Mouse (Mus musculus): ENCODE results near the gene Lman2. TPM values are rescaled to one million over a fixed set of nuclear protein-coding genes. Genes with fewer than 3 reads are reported as not detected.
A peak's percentile ranks its signal among the peaks of the same experiment; 100 is the strongest.

Lman2 gene
- polyA plus RNA-seq, 1 experiment from 2014 or later = 85.4 TPM

DNA sequence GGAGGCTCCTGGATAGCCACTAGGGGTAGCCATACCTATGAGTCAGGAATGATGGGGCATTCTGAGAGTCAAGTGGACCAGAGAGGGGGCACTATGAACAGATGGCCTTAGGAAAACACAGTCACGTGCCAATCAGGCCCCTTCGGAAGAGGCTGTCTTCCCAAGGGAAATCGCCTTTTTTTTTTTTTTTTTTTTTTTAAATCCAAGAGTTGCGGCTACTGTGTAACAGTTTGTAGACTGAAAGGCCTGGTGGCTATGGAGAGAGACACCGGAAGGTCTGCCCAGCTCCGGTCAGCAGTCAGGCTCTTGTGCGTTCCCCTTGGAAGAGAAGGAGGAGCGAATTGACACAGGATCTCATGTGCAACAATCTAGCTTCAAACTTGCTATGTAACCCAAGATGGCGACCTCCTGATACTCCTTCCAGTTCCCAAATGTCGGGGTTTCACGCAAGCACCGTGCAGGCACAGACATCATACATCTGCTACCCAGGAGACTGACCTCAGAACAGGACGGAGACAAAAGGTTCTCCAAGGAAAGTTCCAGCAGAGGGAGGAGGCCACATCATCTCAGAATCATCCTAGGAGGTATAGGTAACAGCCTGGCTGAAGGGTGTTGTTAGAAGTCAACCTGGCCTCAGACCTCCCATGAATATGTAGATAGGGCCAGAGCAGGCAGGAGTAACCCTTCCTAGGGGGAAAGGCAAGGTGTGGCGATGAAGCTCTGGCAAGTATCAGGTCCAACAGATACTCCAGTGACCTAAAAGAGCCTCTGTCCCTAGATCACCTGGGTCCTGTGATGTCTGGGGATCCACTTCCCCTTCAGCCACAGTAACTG, 31.8 kb downstream of the Lman2 start:
- Histone ChIP-seq H3K27me3 (replicated peaks) (0 out of 2 replicates have a peak, but pooled peaks cover 19% of the 10 kb centered on the region), H3K27ac (peak overlapping the region; percentile 92), H3K4me3 (peak overlapping the region; percentile 77), H3K9ac (peak overlapping the region; percentile 84), H3K9me3 (replicated peaks) (no peaks in the 10 kb centered on the region), H3K4me2 (peak overlapping the region; percentile 78), H3K4me1 (peaks cover 52% of the 10 kb centered on the region), H3K36me3 (peaks cover 24% of the 10 kb centered on the region)
- WGBS (ENCODE audit: insufficient replicate concordance) = 47% methylated on average over 14 of the region's 14 CpGs
- no peak for ATAC-seq

DNA sequence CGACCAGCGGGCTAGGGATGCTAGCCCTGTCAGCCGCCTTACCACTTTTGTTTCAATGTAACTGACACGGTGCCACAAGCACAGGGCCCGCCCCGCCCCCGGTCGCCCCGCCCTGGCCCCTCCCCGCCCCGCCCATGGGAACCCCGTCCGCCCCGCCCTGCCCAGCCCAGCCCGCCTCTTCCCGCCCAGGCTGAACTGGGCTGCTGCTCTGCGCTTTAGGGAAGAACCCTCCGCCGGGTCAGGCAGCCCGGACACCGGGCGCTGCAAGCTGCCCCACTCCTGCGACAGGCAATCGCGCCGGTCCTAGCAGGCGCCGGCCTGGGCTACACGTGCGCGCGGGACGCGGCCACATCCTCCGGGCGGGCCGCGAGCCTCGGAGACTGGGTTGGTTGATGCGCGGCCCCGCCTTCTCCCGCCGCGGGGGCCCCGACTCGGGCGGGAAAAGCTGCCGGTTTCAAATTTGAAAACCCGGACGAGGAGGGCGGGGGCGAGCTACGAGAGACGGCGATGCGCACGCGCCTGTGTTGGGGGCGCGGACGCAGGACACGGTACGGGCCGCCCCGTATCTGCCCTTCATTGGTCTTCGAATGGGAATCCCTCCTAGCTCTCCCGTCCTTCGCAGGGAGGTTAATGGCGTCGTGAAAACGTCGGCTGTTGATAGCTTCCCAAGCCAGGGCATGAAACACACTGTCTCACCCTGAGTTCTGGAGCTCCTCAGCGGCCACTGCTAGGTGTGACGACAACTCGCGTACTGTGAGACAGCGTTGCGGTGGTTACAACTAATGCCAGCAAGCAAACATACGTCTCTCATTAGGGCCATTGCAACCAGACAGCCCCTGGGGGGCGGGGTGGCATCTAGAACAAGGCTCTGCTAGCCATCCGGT, 32.7 kb downstream of the Lman2 start, which contains the start of gene Mxd3:
Gene Mxd3 (minus strand): TSS at position 141 of the 884 bp plus-strand sequence.
- Histone ChIP-seq H3K27ac (peak within 1 kb of the TSS; percentile 92), H3K4me1 (peaks cover 57% of the 10 kb centered on the region), H3K36me3 (peaks cover 33% of the 10 kb centered on the region), H3K4me3 (peak within 1 kb of the TSS; percentile 77), H3K9ac (peak within 1 kb of the TSS; percentile 84), H3K4me2 (peak within 1 kb of the TSS; percentile 78), H3K9me3 (replicated peaks) (no peaks in the 10 kb centered on the region), H3K27me3 (replicated peaks) (0 out of 2 replicates have a peak, but pooled peaks cover 15% of the 10 kb centered on the region)
- ATAC-seq = peak; percentile 85
- under 1% methylated on average over 70 of the region's 82 CpGs for WGBS (ENCODE audit: insufficient replicate concordance)

DNA sequence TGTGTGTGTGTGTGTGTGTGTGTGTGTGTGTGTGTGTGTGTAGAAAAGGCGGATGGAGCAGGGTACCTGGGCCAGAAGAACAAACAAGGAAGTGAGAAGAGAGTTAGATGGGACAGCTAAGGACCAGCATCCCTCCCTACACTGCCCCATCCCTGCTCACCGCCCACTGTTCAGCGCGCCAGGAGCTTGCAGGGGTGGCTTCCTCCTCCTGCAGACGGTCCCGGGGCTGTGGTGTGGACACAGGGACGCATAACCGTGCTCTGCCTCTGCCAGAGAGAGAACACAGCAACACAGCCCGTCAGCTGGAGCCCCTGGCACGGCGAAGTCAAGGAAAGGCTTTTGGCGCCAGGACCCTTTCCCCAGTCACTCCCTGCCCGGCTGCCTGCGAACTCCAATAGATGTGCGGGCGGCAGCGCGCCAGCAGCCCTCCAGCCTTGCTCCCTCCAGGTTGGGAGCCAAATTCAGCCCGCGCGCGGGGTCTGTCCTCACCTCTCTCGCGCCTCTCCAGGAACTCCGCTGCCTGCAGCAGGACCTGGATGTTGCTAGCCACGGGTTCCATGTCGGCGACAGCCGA, 33.4 kb downstream of the Lman2 start:
- WGBS (ENCODE audit: insufficient replicate concordance) = under 1% methylated on average over 29 of the region's 29 CpGs
- Histone ChIP-seq H3K4me2 (peak overlapping the region; percentile 78), H3K4me1 (peaks cover 60% of the 10 kb centered on the region), H3K36me3 (peaks cover 40% of the 10 kb centered on the region), H3K9ac (peak overlapping the region; percentile 84), H3K4me3 (peak overlapping the region; percentile 77), H3K27me3 (replicated peaks) (0 out of 2 replicates have a peak, but pooled peaks cover 13% of the 10 kb centered on the region), H3K9me3 (replicated peaks) (no peaks in the 10 kb centered on the region), H3K27ac (peak overlapping the region; percentile 92)
- peak; percentile 35 for ATAC-seq

DNA sequence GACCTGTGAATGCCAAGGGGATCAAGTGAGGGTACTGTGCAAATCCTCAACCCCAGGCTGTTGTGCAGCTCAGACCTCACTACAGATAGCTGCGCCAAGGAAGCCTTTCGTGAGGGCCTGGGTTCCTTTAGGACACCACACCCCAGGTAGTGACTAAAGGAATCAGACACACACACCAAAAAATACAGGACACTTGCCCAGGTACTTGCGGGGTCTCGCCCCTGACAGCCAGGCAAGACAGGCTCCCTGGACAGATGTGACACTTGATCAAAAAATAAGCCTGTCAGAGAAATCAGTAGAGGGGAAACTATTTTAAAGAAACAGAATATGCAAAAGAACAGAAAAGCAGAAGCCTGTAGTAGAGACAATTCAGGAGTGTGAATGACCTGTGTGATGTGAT, 33.9 kb downstream of the Lman2 start:
- peaks cover 66% of the 10 kb centered on the region for H3K4me1 ChIP-seq
- 83% methylated on average over 4 of the region's 4 CpGs for WGBS (ENCODE audit: insufficient replicate concordance)
- H3K27ac ChIP-seq = peak overlapping the region; percentile 92
- 0 out of 2 replicates have a peak, but pooled peaks cover 11% of the 10 kb centered on the region for H3K27me3 ChIP-seq (replicated peaks)
- H3K9me3 ChIP-seq (replicated peaks) = no peaks in the 10 kb centered on the region
- H3K36me3 ChIP-seq = peaks cover 46% of the 10 kb centered on the region
- ATAC-seq = no peak
- peak overlapping the region; percentile 84 for H3K9ac ChIP-seq
- H3K4me2 ChIP-seq = peak overlapping the region; percentile 78
- peak overlapping the region; percentile 77 for H3K4me3 ChIP-seq

DNA sequence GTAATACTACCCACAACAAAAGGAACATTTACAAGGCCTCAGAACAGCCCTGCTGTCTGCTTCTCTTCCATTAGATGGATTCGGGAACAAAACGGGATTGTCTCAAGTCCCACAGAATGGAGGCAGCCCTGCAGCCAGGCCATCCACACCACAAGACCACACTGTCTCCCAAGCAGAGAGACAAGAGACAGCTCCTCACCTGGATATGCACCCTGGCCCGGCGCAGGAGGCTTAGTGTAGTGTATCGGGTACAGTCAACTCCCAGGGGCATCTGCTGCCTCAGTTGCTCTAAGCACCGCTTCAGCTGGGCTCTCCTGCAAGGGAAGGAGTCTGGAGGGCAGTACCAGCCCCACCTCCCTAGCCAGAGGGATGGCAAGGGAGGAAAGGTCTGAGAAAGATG, 34.4 kb downstream of the Lman2 start:
- no peak for ATAC-seq
- Histone ChIP-seq H3K27ac (no peak overlapping the region; the same call in 1 of the 2 replicates), H3K4me3 (peak overlapping the region; percentile 77), H3K9ac (peak overlapping the region; percentile 84), H3K27me3 (replicated peaks) (0 out of 2 replicates have a peak, but pooled peaks cover 7% of the 10 kb centered on the region), H3K9me3 (replicated peaks) (no peaks in the 10 kb centered on the region), H3K36me3 (peaks cover 50% of the 10 kb centered on the region), H3K4me2 (peak overlapping the region; percentile 78), H3K4me1 (peaks cover 70% of the 10 kb centered on the region)
- WGBS (ENCODE audit: insufficient replicate concordance) = 74% methylated on average over 6 of the region's 6 CpGs

DNA sequence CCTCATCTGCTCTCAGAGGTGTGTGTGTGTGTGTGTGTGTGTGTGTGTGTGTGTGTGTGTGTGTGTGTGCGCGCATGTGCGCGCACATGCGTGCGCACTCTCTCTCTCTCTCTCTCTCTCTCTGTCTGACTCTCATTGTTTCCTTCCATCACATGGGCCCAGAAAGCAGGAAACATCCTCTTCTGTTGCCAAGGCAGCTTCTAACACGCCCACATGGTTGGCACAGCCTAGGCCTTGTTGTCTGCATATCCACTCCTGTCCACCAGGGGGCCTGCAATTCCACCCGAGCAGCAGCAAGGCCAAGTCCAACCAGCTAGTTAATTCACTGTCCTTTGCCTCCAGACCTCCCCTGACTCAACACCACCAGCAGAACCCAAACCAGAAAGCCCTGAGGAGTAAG, 35.0 kb downstream of the Lman2 start:
- Histone ChIP-seq H3K4me2 (peak overlapping the region; percentile 78), H3K4me3 (peak overlapping the region; percentile 77), H3K4me1 (peaks cover 76% of the 10 kb centered on the region), H3K36me3 (peaks cover 55% of the 10 kb centered on the region), H3K9ac (peak overlapping the region; percentile 84), H3K9me3 (replicated peaks) (no peaks in the 10 kb centered on the region), H3K27ac (peak overlapping the region; percentile 37; the same call in 1 of the 2 replicates), H3K27me3 (replicated peaks) (0 out of 2 replicates have a peak, but pooled peaks cover 7% of the 10 kb centered on the region)
- WGBS (ENCODE audit: insufficient replicate concordance) = 51% methylated on average over 8 of the region's 8 CpGs
- peak; percentile 11; the same call in 1 of the 2 replicates for ATAC-seq

DNA sequence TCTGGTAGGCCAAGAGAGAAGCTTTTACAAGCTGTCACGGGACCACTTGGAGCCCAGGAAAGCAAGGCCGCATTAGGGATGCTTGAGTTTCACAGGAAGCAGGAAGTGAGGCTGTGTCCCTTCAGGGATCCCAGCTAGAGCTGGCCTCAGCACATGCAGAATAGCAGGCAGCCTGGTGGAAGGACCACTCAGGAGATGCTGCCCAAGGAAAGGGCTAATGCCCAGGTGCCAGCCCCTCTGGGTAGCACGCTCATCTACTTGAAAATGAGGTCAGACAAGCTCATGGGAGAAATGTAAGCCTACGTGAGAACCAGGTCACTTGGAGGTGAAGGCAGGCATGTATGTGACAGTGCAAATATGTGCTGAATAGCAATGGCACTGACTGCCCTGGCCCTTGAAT, 35.4 kb downstream of the Lman2 start:
- 50% methylated on average over 4 of the region's 4 CpGs for WGBS (ENCODE audit: insufficient replicate concordance)
- Histone ChIP-seq H3K36me3 (peaks cover 55% of the 10 kb centered on the region), H3K27me3 (replicated peaks) (0 out of 2 replicates have a peak, but pooled peaks cover 6% of the 10 kb centered on the region), H3K4me3 (peak overlapping the region; percentile 77), H3K4me2 (peak overlapping the region; percentile 78), H3K4me1 (peaks cover 77% of the 10 kb centered on the region), H3K27ac (peak overlapping the region; percentile 37; the same call in 1 of the 2 replicates), H3K9ac (peak overlapping the region; percentile 48), H3K9me3 (replicated peaks) (no peaks in the 10 kb centered on the region)
- no peak for ATAC-seq

DNA sequence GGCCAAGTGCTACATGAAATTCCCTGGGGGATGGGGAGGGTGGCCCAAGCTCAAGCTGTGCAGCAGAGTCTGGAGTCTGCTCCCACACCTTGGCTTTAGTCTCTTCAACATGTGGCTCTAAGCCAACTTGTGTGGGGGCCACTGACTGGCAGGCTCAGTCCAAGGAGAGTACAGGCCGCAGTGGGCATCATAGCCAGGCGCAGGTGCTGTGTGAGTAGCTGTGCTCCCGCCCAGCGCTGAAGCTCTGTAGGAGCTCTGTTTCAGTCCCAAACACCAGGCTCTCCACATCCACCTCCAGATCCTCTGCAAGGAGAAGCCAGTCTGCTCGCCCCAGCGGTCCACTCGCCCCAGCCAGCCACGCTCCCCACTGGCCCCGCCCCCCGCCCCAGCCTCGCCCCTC, 37.0 kb downstream of the Lman2 start:
- 0 out of 2 replicates have a peak overlapping the region, but pooled peaks have one; percentile 1 for H3K4me3 ChIP-seq
- H3K27ac ChIP-seq = no peak overlapping the region
- peaks cover 56% of the 10 kb centered on the region for H3K36me3 ChIP-seq
- no peaks in the 10 kb centered on the region for H3K27me3 ChIP-seq (replicated peaks)
- H3K9ac ChIP-seq = no peak overlapping the region
- peaks cover 71% of the 10 kb centered on the region for H3K4me1 ChIP-seq
- ATAC-seq = no peak
- H3K4me2 ChIP-seq = no peak overlapping the region
- 79% methylated on average over 11 of the region's 11 CpGs for WGBS (ENCODE audit: insufficient replicate concordance)
- H3K9me3 ChIP-seq (replicated peaks) = no peaks in the 10 kb centered on the region

DNA sequence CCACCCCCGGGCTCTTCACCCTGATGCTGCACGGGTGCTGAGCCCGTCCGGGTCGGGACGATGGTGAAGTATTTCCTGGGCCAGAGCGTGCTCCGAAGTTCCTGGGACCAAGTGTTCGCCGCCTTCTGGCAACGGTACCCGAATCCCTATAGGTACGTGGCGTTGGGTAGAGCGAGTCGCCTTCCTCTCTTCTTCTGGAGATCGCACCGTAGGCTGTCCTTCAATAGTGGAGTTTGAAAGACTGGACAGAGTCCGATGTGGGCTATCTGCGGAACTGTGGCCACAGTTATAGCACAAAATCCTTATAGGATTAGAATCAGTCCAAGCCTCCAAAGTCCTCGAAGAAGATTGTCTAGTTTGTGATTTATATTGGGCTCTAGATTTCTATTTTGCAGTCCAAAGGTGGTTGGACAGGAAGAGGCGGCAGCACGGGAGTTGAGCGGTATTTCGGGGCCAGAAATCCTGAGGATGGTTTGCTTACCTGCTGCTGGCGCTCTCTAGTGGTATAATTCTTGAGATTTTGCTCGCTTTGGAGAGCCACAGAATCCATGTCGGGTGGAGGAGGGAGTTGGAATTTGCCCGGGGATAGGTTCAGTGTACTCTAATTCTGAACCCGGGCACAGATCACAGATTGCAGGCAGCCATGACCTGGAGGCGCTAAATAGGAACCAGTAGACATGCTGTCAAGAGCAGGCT, 40.3 kb downstream of the Lman2 start:
- no peaks in the 10 kb centered on the region for H3K9me3 ChIP-seq (replicated peaks)

DNA sequence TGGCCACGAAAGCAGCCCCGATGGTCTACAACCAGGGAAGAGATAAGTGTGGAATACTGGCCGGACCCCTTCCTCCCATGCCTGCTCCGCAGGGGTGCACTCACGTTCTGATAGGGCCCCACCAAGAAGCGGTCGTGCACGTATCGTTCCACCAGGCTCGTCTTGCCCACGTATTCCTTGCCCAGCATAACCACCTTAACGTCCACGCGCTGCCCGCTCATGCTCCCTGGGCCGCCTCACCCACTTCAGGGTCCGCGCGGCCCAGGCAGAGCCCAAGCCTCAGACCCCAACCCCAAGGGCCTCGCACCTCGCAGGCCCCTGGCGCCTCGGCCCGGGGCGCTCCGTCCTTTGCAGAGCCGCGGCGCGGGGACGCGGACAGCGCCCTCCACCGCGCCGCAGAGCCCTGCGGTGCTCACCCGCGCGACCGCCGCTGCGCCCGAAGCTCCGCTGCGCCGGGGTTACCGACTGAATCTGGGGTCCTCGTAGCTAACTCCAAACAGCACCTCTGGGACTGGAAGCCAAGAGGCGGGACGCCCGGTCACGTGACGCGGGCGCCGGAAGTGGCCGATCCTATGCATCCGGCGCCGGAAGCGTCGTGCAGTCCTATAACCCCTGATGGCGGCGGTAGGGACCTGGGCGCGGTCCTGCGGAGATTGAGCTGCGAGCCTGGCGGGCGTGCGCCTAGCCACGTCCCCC, 41.0 kb downstream of the Lman2 start, which contains the start of gene Rab24:
Gene Rab24 (minus strand): TSS at position 513 of the 696 bp plus-strand sequence.
- under 1% methylated on average over 73 of the region's 73 CpGs for WGBS (ENCODE audit: insufficient replicate concordance)
- no peaks in the 10 kb centered on the region for H3K9me3 ChIP-seq (replicated peaks)
- H3K4me2 ChIP-seq = peak within 1 kb of the TSS; percentile 95
- H3K9ac ChIP-seq = peak within 1 kb of the TSS; percentile 94
- peaks cover 79% of the 10 kb centered on the region for H3K36me3 ChIP-seq
- H3K27ac ChIP-seq = peak within 1 kb of the TSS; percentile 86
- no peaks in the 10 kb centered on the region for H3K27me3 ChIP-seq (replicated peaks)
- peaks cover 50% of the 10 kb centered on the region for H3K4me1 ChIP-seq
- ATAC-seq = peak; percentile 92
- peak within 1 kb of the TSS; percentile 83 for H3K4me3 ChIP-seq

More for the DNA sequence above, 40.3 kb downstream of the Lman2 start:
- H3K9ac ChIP-seq = peak overlapping the region; percentile 94
- H3K4me2 ChIP-seq = peak overlapping the region; percentile 95
- WGBS (ENCODE audit: insufficient replicate concordance) = 1% methylated on average over 31 of the region's 31 CpGs
- H3K4me1 ChIP-seq = peaks cover 55% of the 10 kb centered on the region
- no peak for ATAC-seq
- no peaks in the 10 kb centered on the region for H3K27me3 ChIP-seq (replicated peaks)
- peak overlapping the region; percentile 83 for H3K4me3 ChIP-seq
- peak overlapping the region; percentile 86 for H3K27ac ChIP-seq
- peaks cover 79% of the 10 kb centered on the region for H3K36me3 ChIP-seq

All from liver, embryonic 12.5 days (tissue).